Comparison of ENCODE assay signal across 21 mouse cellular contexts in the genomic region with DNA sequence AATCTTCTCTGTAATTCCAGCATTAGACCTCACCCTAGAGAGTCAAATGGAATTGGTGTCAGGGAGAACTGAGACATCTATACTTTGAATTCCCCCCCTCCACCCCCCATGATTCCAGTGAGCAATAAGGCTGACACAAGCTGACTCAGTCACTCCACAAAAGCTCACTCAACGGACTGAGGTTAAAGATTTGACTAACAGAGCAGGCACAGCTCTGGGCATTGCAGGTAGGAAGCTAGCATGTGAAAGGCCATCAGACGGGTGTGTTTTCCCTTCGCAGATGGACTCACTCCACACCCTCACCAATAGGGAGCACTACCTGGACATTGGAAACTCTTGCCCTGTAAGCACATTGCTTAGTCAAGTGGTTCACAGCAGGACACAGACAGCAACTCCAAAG.
DNase-seq lines count a peak whose midpoint lies in the region; ATAC-seq and TF ChIP-seq lines count a peak whose summit lies in the region.
"Had no signal": no experiment of that assay in that cellular context is flagged by ENCODE, and none has a peak within 500 bp of the region (broad histone marks: within the 10 kb centered on the region; RNA-seq: fewer than 3 reads in every experiment).

No protein-coding gene starts in this region.

- no peak overlapping the region for H3K4me3 ChIP-seq in midbrain, embryonic 11.5 days (ENCODE audit: low read depth, low read length)
- H3K4me3 ChIP-seq in midbrain, embryonic 15.5 days = no peak overlapping the region
- no peak overlapping the region for H3K4me3 ChIP-seq in MEL (ENCODE audit: control insufficient read depth in 1 of 2, insufficient read depth in 1 of 2, low read depth in 2 of 2, low read length in 2 of 2)
- H3K4me3 ChIP-seq: embryonic facial prominence, embryonic 13.5 days; embryonic facial prominence, embryonic 15.5 days; erythroblast, embryonic 14.5 days; forebrain, embryonic 10.5 days; forebrain, embryonic 12.5 days had no signal

- no peak overlapping the region for H3K27ac ChIP-seq in midbrain, embryonic 11.5 days (ENCODE audit: low read depth, low read length)
- no peak overlapping the region for H3K27ac ChIP-seq in midbrain, embryonic 15.5 days
- peak overlapping the region; percentile 23; the same call in 1 of the 2 replicates for H3K27ac ChIP-seq in MEL (ENCODE audit: control insufficient read depth, low read depth, low read length)
- H3K27ac ChIP-seq: embryonic facial prominence, embryonic 13.5 days; embryonic facial prominence, embryonic 15.5 days; forebrain, embryonic 10.5 days; forebrain, embryonic 12.5 days had no signal

- WGBS in midbrain, embryonic 11.5 days = 90% methylated on average over 3 of the region's 3 CpGs
- 83% methylated on average over 3 of the region's 3 CpGs for WGBS in midbrain, embryonic 15.5 days

- H3K9ac ChIP-seq in midbrain, embryonic 11.5 days (ENCODE audit: low read length) = no peak overlapping the region
- no peak overlapping the region for H3K9ac ChIP-seq in midbrain, embryonic 15.5 days
- H3K9ac ChIP-seq in MEL (ENCODE audit: control insufficient read depth, low read depth, low read length, poor library complexity, severe bottlenecking) = no peak overlapping the region
- H3K9ac ChIP-seq: embryonic facial prominence, embryonic 13.5 days; embryonic facial prominence, embryonic 15.5 days; forebrain, embryonic 12.5 days had no signal

- H3K36me3 ChIP-seq in midbrain, embryonic 11.5 days (ENCODE audit: control insufficient read depth, insufficient read depth, low read length) = no peaks in the 10 kb centered on the region
- no peaks in the 10 kb centered on the region for H3K36me3 ChIP-seq in midbrain, embryonic 15.5 days (replicated peaks)
- peaks cover 0 to 70% of the 10 kb centered on the region in 2 experiments; a peak in 2 of 4 replicates for H3K36me3 ChIP-seq in MEL (ENCODE audit: control insufficient read depth in 1 of 2, insufficient read depth in 2 of 2, low read length in 2 of 2)
- H3K36me3 ChIP-seq: embryonic facial prominence, embryonic 13.5 days; embryonic facial prominence, embryonic 15.5 days; forebrain, embryonic 10.5 days; forebrain, embryonic 12.5 days; G1E had no signal

- ATAC-seq in midbrain, embryonic 11.5 days (ENCODE audit: low FRiP score) = no peak
- ATAC-seq in midbrain, embryonic 15.5 days (replicated peaks) = no peak
- ATAC-seq: forebrain, embryonic 14.5 days had no signal

- no peaks in the 10 kb centered on the region for H3K27me3 ChIP-seq in midbrain, embryonic 11.5 days (ENCODE audit: control insufficient read depth, insufficient read depth, low read length)
- H3K27me3 ChIP-seq in midbrain, embryonic 15.5 days (replicated peaks) = no peaks in the 10 kb centered on the region; the same call in 1 of the 2 replicates
- H3K27me3 ChIP-seq in MEL (ENCODE audit: control insufficient read depth in 1 of 2, insufficient read depth in 2 of 2, low read length in 2 of 2) = no peaks in the 10 kb centered on the region
- H3K27me3 ChIP-seq: embryonic facial prominence, embryonic 13.5 days; embryonic facial prominence, embryonic 15.5 days; forebrain, embryonic 12.5 days had no signal

- no peaks in the 10 kb centered on the region for H3K79me2 ChIP-seq in MEL (ENCODE audit: control insufficient read depth, insufficient read depth, low read length, poor library complexity)

- H3K9me3 ChIP-seq in midbrain, embryonic 11.5 days (ENCODE audit: control insufficient read depth, low read length) = no peaks in the 10 kb centered on the region
- H3K9me3 ChIP-seq in midbrain, embryonic 15.5 days = no peaks in the 10 kb centered on the region
- H3K9me3 ChIP-seq in MEL (replicated peaks; ENCODE audit: insufficient read depth, low read length) = no peaks in the 10 kb centered on the region
- H3K9me3 ChIP-seq: embryonic facial prominence, embryonic 13.5 days; embryonic facial prominence, embryonic 15.5 days; forebrain, embryonic 10.5 days; forebrain, embryonic 12.5 days; G1E had no signal

- H3K4me1 ChIP-seq in midbrain, embryonic 11.5 days (ENCODE audit: control insufficient read depth, insufficient read depth, low read length) = no peaks in the 10 kb centered on the region
- no peaks in the 10 kb centered on the region for H3K4me1 ChIP-seq in midbrain, embryonic 15.5 days
- peaks cover 33 to 71% of the 10 kb centered on the region in 2 experiments for H3K4me1 ChIP-seq in MEL (ENCODE audit: control insufficient read depth in 1 of 2, insufficient read depth in 2 of 2, low read length in 2 of 2)
- H3K4me1 ChIP-seq: embryonic facial prominence, embryonic 13.5 days; embryonic facial prominence, embryonic 15.5 days; forebrain, embryonic 10.5 days; forebrain, embryonic 12.5 days had no signal

- no peak for TF ChIP-seq POLR2A in MEL (IDR thresholded peaks at IDR 0.05; ENCODE audit: control insufficient read depth in 1 of 2, insufficient read depth in 1 of 2, low read depth in 1 of 2, low read length in 2 of 2, poor library complexity in 1 of 2)

- TF ChIP-seq RAD21 in MEL (IDR thresholded peaks at IDR 0.05; ENCODE audit: low read depth, low read length) = no peak

- TF ChIP-seq CTCF in MEL (IDR thresholded peaks at IDR 0.05 in 2 of 3, conservative IDR thresholded peaks at IDR 0.05 in 1 of 3; ENCODE audit: control insufficient read depth in 1 of 3, insufficient read depth in 1 of 3, low read depth in 2 of 3, low read length in 3 of 3, poor library complexity in 1 of 3, severe bottlenecking in 1 of 3) = no peak

- peak; percentile 45 for DNase-seq in midbrain, embryonic 11.5 days (ENCODE audit: low spot score, missing footprints)
- DNase-seq in MEL (ENCODE audit: low read depth, low spot score) = peak; percentile 15
- no peak for DNase-seq in cerebellum, adult 11 months
- DNase-seq in right cerebral cortex, postnatal 25 days = no peak
- DNase-seq: adrenal gland, adult 2 months; adrenal gland, postnatal 10 days; adrenal gland, postnatal 25 days; cerebellum, adult 18-20 months; cerebellum, adult 8-10 months; cerebellum, adult 9-11 months; cerebellum, postnatal 14 days; cerebellum, postnatal 36 days; embryo, embryonic 11 days had no signal

- no peak for TF ChIP-seq EP300 in MEL (IDR thresholded peaks at IDR 0.05; ENCODE audit: low read depth in 1 of 2, low read length in 2 of 2)

- H3K4me2 ChIP-seq in midbrain, embryonic 11.5 days = no peak overlapping the region
- no peak overlapping the region for H3K4me2 ChIP-seq in midbrain, embryonic 15.5 days
- H3K4me2 ChIP-seq: embryonic facial prominence, embryonic 13.5 days; embryonic facial prominence, embryonic 15.5 days; forebrain, embryonic 12.5 days had no signal

TF ChIP-seq in MEL, 35 proteins besides CTCF, POLR2A, EP300 and RAD21:
- no peak for TF ChIP-seq RCOR1 (IDR thresholded peaks at IDR 0.05; ENCODE audit: low read depth, low read length)
- no peak for TF ChIP-seq ZMIZ1 (IDR thresholded peaks at IDR 0.05; ENCODE audit: low read depth, low read length)
- no peak for TF ChIP-seq MYC (IDR thresholded peaks at IDR 0.05; ENCODE audit: low read depth, low read length)
- TF ChIP-seq TCF12 (IDR thresholded peaks at IDR 0.05; ENCODE audit: low read depth, low read length) = no peak
- TF ChIP-seq KAT2A (conservative IDR thresholded peaks at IDR 0.05; ENCODE audit: low read depth, low read length) = no peak
- TF ChIP-seq ZNF384 (IDR thresholded peaks at IDR 0.05; ENCODE audit: low read depth, low read length) = no peak
- TF ChIP-seq JUND (IDR thresholded peaks at IDR 0.05; ENCODE audit: low read depth, low read length) = no peak
- no peak for TF ChIP-seq POLR2AphosphoS2 (IDR thresholded peaks at IDR 0.05; ENCODE audit: low read length)
- no peak for TF ChIP-seq SIN3A (IDR thresholded peaks at IDR 0.05; ENCODE audit: low read length)
- no peak for TF ChIP-seq HCFC1 (IDR thresholded peaks at IDR 0.05; ENCODE audit: low read depth, low read length)
- no peak for TF ChIP-seq MXI1 (IDR thresholded peaks at IDR 0.05; ENCODE audit: low read depth, low read length)
- TF ChIP-seq CHD1 (IDR thresholded peaks at IDR 0.05; ENCODE audit: low read depth, low read length) = no peak
- no peak for TF ChIP-seq MYB (IDR thresholded peaks at IDR 0.05; ENCODE audit: low read depth, low read length)
- no peak for TF ChIP-seq MAZ (IDR thresholded peaks at IDR 0.05; ENCODE audit: low read depth, low read length)
- TF ChIP-seq SMC3 (IDR thresholded peaks at IDR 0.05; ENCODE audit: low read depth, low read length) = no peak
- no peak for TF ChIP-seq GATA1 (IDR thresholded peaks at IDR 0.05; ENCODE audit: low read depth, low read length)
- no peak for TF ChIP-seq ETS1 (IDR thresholded peaks at IDR 0.05; ENCODE audit: low read depth, low read length)
- TF ChIP-seq ELF1 (IDR thresholded peaks at IDR 0.05; ENCODE audit: low read depth, low read length) = no peak
- TF ChIP-seq USF1 (IDR thresholded peaks at IDR 0.05; ENCODE audit: low read depth, low read length) = no peak
- TF ChIP-seq GABPA (IDR thresholded peaks at IDR 0.05; ENCODE audit: low read depth, low read length) = no peak
TF ChIP-seq in MEL: peak in this region for 0.

Comparison
In these comparisons a context has a peak if more than half of its experiments do, and no peak if none do; other contexts are left out.
1. DNase-seq: peak in midbrain, embryonic 11.5 days (single experiment) and MEL (single experiment); none in cerebellum, adult 11 months (single experiment) and right cerebral cortex, postnatal 25 days (single experiment).